Mouse (Mus musculus) intestine, postnatal 0 days (tissue): Measurements from ENCODE around the gene Slc43a2. TPM values are rescaled to one million over a fixed set of nuclear protein-coding genes. Genes with fewer than 3 reads are reported as not detected.

Experiments used
- ATAC-seq: fragments of 200-750 bp; cut with Nextera tagmentation; 2 replicates; pipeline ENCODE4 v1.8.0; 2017; ENCODE audit warnings: mild to moderate bottlenecking, moderate TSS enrichment, moderate library complexity
- H3K27ac ChIP-seq: fragments of 300-500 bp; sonication (generic); 2 replicates; pipeline ENCODE4 v1.5.1; 2014; ENCODE audit warnings: mild to moderate bottlenecking, low read depth, low read length, moderate library complexity
- H3K27me3 ChIP-seq: fragments of 300-500 bp; sonication (generic); replicated peaks from 2 replicates; pipeline ENCODE4 v1.6.1; 2014; ENCODE audit warnings: low read length, mixed read lengths; ENCODE audit not compliant: control insufficient read depth, insufficient read depth
- H3K36me3 ChIP-seq: fragments of 300-500 bp; sonication (generic); 2 replicates; pipeline ENCODE4 v1.6.1; 2014; ENCODE audit warnings: mild to moderate bottlenecking, moderate library complexity; ENCODE audit not compliant: control insufficient read depth, insufficient read depth
- H3K4me1 ChIP-seq: fragments of 300-500 bp; sonication (generic); replicated peaks from 2 replicates; pipeline ENCODE4 v1.6.1; 2014; ENCODE audit warnings: antibody characterized with exemption, low read length, mixed read lengths; ENCODE audit not compliant: control insufficient read depth, insufficient read depth
- H3K4me2 ChIP-seq: fragments of 300-500 bp; sonication (generic); replicated peaks from 2 replicates; pipeline ENCODE4 v1.6.1; 2014; ENCODE audit warnings: low read depth, mild to moderate bottlenecking, moderate library complexity
- H3K4me3 ChIP-seq: fragments of 300-500 bp; sonication (generic); 2 replicates; pipeline ENCODE4 v1.5.1; 2014; ENCODE audit warnings: low read depth, low read length
- H3K9ac ChIP-seq: fragments of 300-500 bp; sonication (generic); 2 replicates; pipeline ENCODE4 v1.6.1; 2014; ENCODE audit warnings: mild to moderate bottlenecking, low read depth, low read length
- H3K9me3 ChIP-seq: fragments of 300-500 bp; sonication (generic); 2 replicates; pipeline ENCODE4 v1.6.1; 2016; ENCODE audit warnings: mixed run types; ENCODE audit not compliant: control insufficient read depth
- CTCF ChIP-seq: sonication (generic); IDR thresholded peaks from 2 replicates; pipeline ENCODE4 v1.5.1; 2016; ENCODE audit warnings: low read depth, mild to moderate bottlenecking, control low read depth, antibody characterized with exemption, moderate library complexity
- WGBS: fragments of 180-500 bp; shearing (Covaris S2); extraction: QIAGEN DNeasy Blood & Tissue Kit; methylation state at CpG from one replicate; pipeline ENCODE4 v1.1.7; 2014; 5-methylcytosine and 5-hydroxymethylcytosine counted together
- polyA plus RNA-seq: library from polyadenylated mRNA; unstranded; fragments of >200 nt; fragmentation: Nextera tagmentation; extraction: Ambion mirVana; gene quantifications from 2 replicates; pipeline ENCODE4 v1.2.1, GENCODE M21; 2015

Gene Slc43a2
- polyA plus RNA-seq, 1 experiment from 2014 or later = 46.4 TPM

- H3K36me3 ChIP-seq = no peaks in the 10 kb centered on the region
- no peak overlapping the region for H3K9ac ChIP-seq
- H3K4me1 ChIP-seq = peaks cover 14% of the 10 kb centered on the region; the same call in 1 of the 2 replicates
- peak overlapping the region; percentile 77 for H3K27ac ChIP-seq
- no peak overlapping the region for H3K4me3 ChIP-seq
- 25% methylated on average over 2 of the region's 2 CpGs for WGBS
- TF ChIP-seq CTCF = no peak
- no peaks in the 10 kb centered on the region for H3K9me3 ChIP-seq
- ATAC-seq = peak; percentile 84
- H3K27me3 ChIP-seq = no peaks in the 10 kb centered on the region
- no peak overlapping the region for H3K4me2 ChIP-seq
Measured at GRCm38 (mm10) chr11:75583521-75583920, 52.0 kb downstream of the Slc43a2 start.

- Histone ChIP-seq H3K27ac (no peak overlapping the region), H3K36me3 (0 out of 2 replicates have a peak, but pooled peaks cover 5% of the 10 kb centered on the region), H3K9ac (no peak overlapping the region), H3K4me2 (no peak overlapping the region), H3K4me3 (no peak overlapping the region), H3K27me3 (no peaks in the 10 kb centered on the region), H3K9me3 (no peaks in the 10 kb centered on the region), H3K4me1 (peaks cover 20% of the 10 kb centered on the region; the same call in 1 of the 2 replicates)
- WGBS = 71% methylated on average over 4 of the region's 4 CpGs
- no peak for TF ChIP-seq CTCF
- no peak for ATAC-seq
Measured at GRCm38 (mm10) chr11:75585061-75585460, 53.6 kb downstream of the Slc43a2 start.

GRCm38 (mm10) chr11:75585978-75586377 is 54.5 kb downstream of the Slc43a2 start:
- Histone ChIP-seq H3K9ac (no peak overlapping the region), H3K36me3 (0 out of 2 replicates have a peak, but pooled peaks cover 7% of the 10 kb centered on the region), H3K4me1 (peaks cover 20% of the 10 kb centered on the region; the same call in 1 of the 2 replicates), H3K9me3 (no peaks in the 10 kb centered on the region), H3K4me2 (no peak overlapping the region), H3K27me3 (no peaks in the 10 kb centered on the region), H3K27ac (no peak overlapping the region), H3K4me3 (no peak overlapping the region)
- ATAC-seq = no peak
- no peak for TF ChIP-seq CTCF
- WGBS = 87% methylated on average over 5 of the region's 5 CpGs

- ATAC-seq = no peak
- 89% methylated on average over 5 of the region's 5 CpGs for WGBS
- peaks cover 20% of the 10 kb centered on the region; the same call in 1 of the 2 replicates for H3K4me1 ChIP-seq
- H3K36me3 ChIP-seq = peaks cover 13% of the 10 kb centered on the region; the same call in 1 of the 2 replicates
- no peak for TF ChIP-seq CTCF
- no peak overlapping the region for H3K27ac ChIP-seq
- H3K27me3 ChIP-seq = no peaks in the 10 kb centered on the region
- no peak overlapping the region for H3K9ac ChIP-seq
- H3K4me3 ChIP-seq = no peak overlapping the region
- H3K9me3 ChIP-seq = no peaks in the 10 kb centered on the region
- H3K4me2 ChIP-seq = no peak overlapping the region
Measured at GRCm38 (mm10) chr11:75586963-75587362, 55.5 kb downstream of the Slc43a2 start.

- Histone ChIP-seq H3K9ac (peak within 1 kb of the TSS; percentile 95), H3K27ac (peak within 1 kb of the TSS; percentile 97), H3K4me3 (peak within 1 kb of the TSS; percentile 93), H3K4me2 (peak within 1 kb of the TSS; percentile 92), H3K4me1 (peaks cover 20% of the 10 kb centered on the region; the same call in 1 of the 2 replicates), H3K36me3 (peaks cover 14% of the 10 kb centered on the region; the same call in 1 of the 2 replicates), H3K27me3 (no peaks in the 10 kb centered on the region), H3K9me3 (no peaks in the 10 kb centered on the region)
- WGBS = 4% methylated on average over 49 of the region's 49 CpGs
- TF ChIP-seq CTCF = peak; percentile 47
- peak; percentile 71 for ATAC-seq
Measured at GRCm38 (mm10) chr11:75587493-75588284, 56.2 kb downstream of the Slc43a2 start, which contains the start of gene Pitpna. Pitpna (plus strand) TSS chr11:75588097.

GRCm38 (mm10) chr11:75588285-75588941 is 56.9 kb downstream of the Slc43a2 start:
- WGBS = under 1% methylated on average over 37 of the region's 37 CpGs
- H3K36me3 ChIP-seq = peaks cover 14% of the 10 kb centered on the region; the same call in 1 of the 2 replicates
- H3K27ac ChIP-seq = peak overlapping the region; percentile 97
- H3K27me3 ChIP-seq = no peaks in the 10 kb centered on the region
- TF ChIP-seq CTCF = no peak
- peaks cover 20% of the 10 kb centered on the region; the same call in 1 of the 2 replicates for H3K4me1 ChIP-seq
- peak overlapping the region; percentile 93 for H3K4me3 ChIP-seq
- peak; percentile 32 for ATAC-seq
- H3K9ac ChIP-seq = peak overlapping the region; percentile 95
- H3K4me2 ChIP-seq = peak overlapping the region; percentile 92
- no peaks in the 10 kb centered on the region for H3K9me3 ChIP-seq
